Mouse (Mus musculus): Measurements from ENCODE around the gene Pagr1b. TPM values are rescaled to one million over a fixed set of nuclear protein-coding genes. Genes with fewer than 3 reads are reported as not detected.

Gene Pagr1b
- total and polyA plus RNA-seq, 3 experiments, result 0.30 to 6.6 TPM; not detected in 1

DNA sequence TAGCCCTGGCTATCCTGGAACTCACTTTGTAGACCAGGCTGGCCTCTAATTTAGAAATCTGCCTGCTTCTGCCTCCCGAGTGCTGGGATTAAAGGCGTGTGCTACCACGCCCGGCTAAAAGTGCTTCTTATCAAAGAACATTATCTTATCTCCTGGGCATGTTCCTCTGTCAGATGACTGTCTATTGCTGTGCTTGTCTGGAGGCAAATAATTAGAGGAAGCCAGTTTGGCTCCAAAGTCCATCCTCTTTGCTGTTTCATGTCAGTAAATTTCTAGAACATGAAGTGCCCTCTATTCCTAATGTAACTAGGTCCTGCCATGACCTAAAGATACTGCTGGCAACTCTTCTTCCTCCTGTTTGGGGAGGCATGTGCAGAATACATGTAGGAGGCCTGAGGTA lies 34.2 kb downstream of the Pagr1b start:
- Histone ChIP-seq H3K27me3 (replicated peaks) (no peaks in the 10 kb centered on the region), H3K4me1 (ENCODE audit: control insufficient read depth in 1 of 2, insufficient read depth in 2 of 2) (peaks cover 10 to 29% of the 10 kb centered on the region in 2 experiments), H3K4me3 (replicated peaks in 1 of 3; ENCODE audit: low read depth in 2 of 3, low read length in 2 of 3, poor library complexity in 1 of 3) (no peak overlapping the region), H3K79me2 (replicated peaks; ENCODE audit: control insufficient read depth, extremely low read depth, insufficient read depth, poor library complexity, severe bottlenecking) (peaks cover 9% of the 10 kb centered on the region), H3K36me3 (replicated peaks in 1 of 2; ENCODE audit: control insufficient read depth in 1 of 2, insufficient read depth in 1 of 2, low read length in 1 of 2) (peaks cover 32 to 88% of the 10 kb centered on the region in 2 experiments), H3K9ac (ENCODE audit: insufficient read depth, low read depth) (no peak overlapping the region), H3K27ac (ENCODE audit: insufficient read depth, low read depth) (no peak overlapping the region), H3K9me3 (replicated peaks; ENCODE audit: low read length) (no peaks in the 10 kb centered on the region), H3K4me2 (ENCODE audit: insufficient read depth, low read depth, poor library complexity, severe bottlenecking) (no peak overlapping the region)
- dilution Hi-C loops (cut with MboI; ENCODE audit: extremely low pct_ligation_motif_present, extremely low pct_unique_long_range_greater_than_20kb, low sequenced_read_pairs), result no loop called here
- no peak for TF ChIP-seq JUND (conservative IDR thresholded peaks at IDR 0.05; ENCODE audit: low read depth, low read length)
- no peak for TF ChIP-seq KAT2A (IDR thresholded peaks at IDR 0.05; ENCODE audit: insufficient replicate concordance, low read length)
- TF ChIP-seq USF2 (conservative IDR thresholded peaks at IDR 0.05; ENCODE audit: low read depth, low read length), result no peak
- no peak for TF ChIP-seq POLR2AphosphoS2 (IDR thresholded peaks at IDR 0.05; ENCODE audit: low read depth, low read length)
- no peak for TF ChIP-seq ELF1 (IDR thresholded peaks at IDR 0.05; ENCODE audit: low read depth, low read length)
- TF ChIP-seq MEF2A (IDR thresholded peaks at IDR 0.05; ENCODE audit: borderline replicate concordance, low read depth, low read length), result no peak
- no peak for TF ChIP-seq JUN (IDR thresholded peaks at IDR 0.05; ENCODE audit: insufficient read depth, low read depth, low read length)
- no peak for TF ChIP-seq SMC3 (IDR thresholded peaks at IDR 0.05; ENCODE audit: low read depth, low read length)
- no peak for TF ChIP-seq ZMIZ1 (IDR thresholded peaks at IDR 0.05; ENCODE audit: low read depth, low read length)
- TF ChIP-seq NRF1 (IDR thresholded peaks at IDR 0.05; ENCODE audit: low read depth, low read length), result no peak
- TF ChIP-seq TBP (conservative IDR thresholded peaks at IDR 0.05; ENCODE audit: low read depth, low read length), result no peak
- no peak for DNase-seq (ENCODE audit: extremely low read depth)
- in situ Hi-C loops (cut with MboI; ENCODE audit: low pct_ligation_motif_present, low pct_unique_long_range_greater_than_20kb, low sequenced_read_pairs), result loop anchor here (5.0 to 25.0 kb wide), 2 partner anchors 35 to 805 kb away; partner anchors contain the start of genes Asphd1, Gm49388 and Setd1a

DNA sequence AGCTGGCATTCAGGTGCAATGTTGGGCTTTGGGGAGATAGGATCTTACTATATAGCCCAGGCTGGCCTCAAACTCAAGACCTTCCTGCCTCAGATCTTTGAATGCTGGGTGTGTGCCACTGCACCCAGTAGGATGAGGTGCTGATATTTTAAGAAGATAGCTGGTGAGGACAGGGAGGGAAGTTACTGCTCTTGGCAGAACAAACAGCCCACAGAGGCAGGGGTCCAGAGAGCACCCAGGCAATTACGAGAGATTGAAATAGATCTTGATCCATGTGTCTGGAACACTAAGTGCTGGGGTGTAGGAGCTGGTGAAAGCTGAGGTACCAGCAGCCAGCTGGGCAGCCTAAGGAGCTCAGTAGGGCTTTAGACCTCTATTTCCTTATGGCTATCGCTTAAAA lies 34.7 kb downstream of the Pagr1b start:
- no peaks in the 10 kb centered on the region for H3K27me3 ChIP-seq (replicated peaks)
- no peak overlapping the region for H3K4me3 ChIP-seq (replicated peaks in 1 of 3; ENCODE audit: low read depth in 2 of 3, low read length in 2 of 3, poor library complexity in 1 of 3)
- H3K9me3 ChIP-seq (replicated peaks; ENCODE audit: low read length), result no peaks in the 10 kb centered on the region
- no peak overlapping the region for H3K9ac ChIP-seq (ENCODE audit: insufficient read depth, low read depth)
- DNase-seq (ENCODE audit: extremely low read depth), result no peak
- peaks cover 28 to 83% of the 10 kb centered on the region in 2 experiments for H3K36me3 ChIP-seq (replicated peaks in 1 of 2; ENCODE audit: control insufficient read depth in 1 of 2, insufficient read depth in 1 of 2, low read length in 1 of 2)
- dilution Hi-C loops (cut with MboI; ENCODE audit: extremely low pct_ligation_motif_present, extremely low pct_unique_long_range_greater_than_20kb, low sequenced_read_pairs), result no loop called here
- peaks cover 14% of the 10 kb centered on the region for H3K79me2 ChIP-seq (replicated peaks; ENCODE audit: control insufficient read depth, extremely low read depth, insufficient read depth, poor library complexity, severe bottlenecking)
- no peak overlapping the region for H3K27ac ChIP-seq (ENCODE audit: insufficient read depth, low read depth)
- no peak for TF ChIP-seq BHLHE40 (IDR thresholded peaks at IDR 0.05; ENCODE audit: low read depth, low read length)
- no peak for TF ChIP-seq IRF4 (IDR thresholded peaks at IDR 0.05; ENCODE audit: low read depth, low read length)
- no peak for TF ChIP-seq SIN3A (IDR thresholded peaks at IDR 0.05; ENCODE audit: low read length)
- TF ChIP-seq GABPA (IDR thresholded peaks at IDR 0.05; ENCODE audit: insufficient replicate concordance, low read depth, low read length), result no peak
- no peak for TF ChIP-seq PAX5 (IDR thresholded peaks at IDR 0.05; ENCODE audit: low read length)
- TF ChIP-seq UBTF (IDR thresholded peaks at IDR 0.05; ENCODE audit: low read depth, low read length), result no peak
- no peak for TF ChIP-seq MAZ (IDR thresholded peaks at IDR 0.05; ENCODE audit: low read depth, low read length)
- TF ChIP-seq MXI1 (IDR thresholded peaks at IDR 0.05; ENCODE audit: low read depth, low read length), result no peak
- no peak for TF ChIP-seq MEF2A (IDR thresholded peaks at IDR 0.05; ENCODE audit: borderline replicate concordance, low read depth, low read length)
- H3K4me2 ChIP-seq (ENCODE audit: insufficient read depth, low read depth, poor library complexity, severe bottlenecking), result no peak overlapping the region
- in situ Hi-C loops (cut with MboI; ENCODE audit: low pct_ligation_motif_present, low pct_unique_long_range_greater_than_20kb, low sequenced_read_pairs), result loop anchor here (5.0 to 25.0 kb wide), 2 partner anchors 34 to 806 kb away; partner anchors contain the start of genes Asphd1, Gm49388 and Setd1a
- peaks cover 10 to 30% of the 10 kb centered on the region in 2 experiments for H3K4me1 ChIP-seq (ENCODE audit: control insufficient read depth in 1 of 2, insufficient read depth in 2 of 2)

Measured in CH12.LX (cell line).